Mouse (Mus musculus) liver, adult 10 weeks (tissue): ENCODE measurements around the gene Syt11. TPM values are rescaled to one million over a fixed set of nuclear protein-coding genes. Genes with fewer than 3 reads are reported as not detected.

Source experiments
- polyA plus RNA-seq: library from polyadenylated mRNA; stranded (reverse); fragments of 350-450 nt; fragmentation: Illumina TruSeq; extraction: RNeasy Lipid Tissue Mini Kit (QIAGEN cat#74804); gene quantifications from one replicate; pipeline ENCODE4 v1.2.3, GENCODE M21; 2014; ENCODE audit warnings: low read depth, low replicate concordance

Gene Syt11
- polyA plus RNA-seq, result 3.5 TPM

DNA sequence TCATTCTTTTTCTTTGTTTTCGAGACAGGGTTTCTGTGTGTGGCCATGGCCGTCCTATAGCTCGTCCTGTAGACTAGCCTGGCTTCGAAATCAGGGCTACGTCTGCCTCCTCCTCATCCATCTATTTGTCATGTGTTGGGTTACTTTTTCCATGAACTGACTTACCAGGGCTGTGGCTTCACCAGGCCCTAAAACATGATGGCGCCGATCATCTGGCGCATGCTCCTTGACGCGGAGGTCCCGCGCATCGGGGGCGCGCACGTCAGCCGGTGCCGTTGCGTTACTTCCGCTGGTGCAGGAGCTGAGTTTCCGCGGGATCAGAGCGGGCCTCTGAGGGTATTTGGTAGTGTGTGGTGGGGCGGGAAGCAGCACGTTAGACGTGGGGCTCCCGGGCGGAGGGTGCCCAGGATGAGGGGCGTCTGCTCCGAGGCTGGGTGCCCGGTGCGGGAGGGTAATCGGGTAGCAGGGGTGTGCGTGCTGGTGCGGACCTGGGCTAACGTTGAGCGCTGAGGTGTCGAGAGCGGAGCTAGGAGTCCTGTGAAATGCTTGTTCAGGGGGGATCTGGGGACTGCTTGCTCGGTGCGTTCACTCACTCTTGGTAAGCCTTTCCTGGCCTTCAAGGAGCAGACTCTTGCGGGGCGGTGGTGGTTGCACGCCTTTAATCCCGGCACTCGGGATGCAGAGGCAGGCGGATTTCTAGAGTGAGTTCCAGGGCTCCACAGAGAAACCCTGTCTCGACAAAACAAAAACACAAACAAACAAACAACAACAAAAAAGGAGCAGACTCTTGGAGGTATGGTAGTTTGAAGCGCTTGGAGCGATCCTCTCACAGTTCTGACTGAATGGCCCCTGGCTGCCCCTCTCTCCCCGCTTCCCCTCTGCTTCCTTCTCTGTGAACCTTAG lies at the start of gene Syt11:
TSS of gene Syt11 (minus strand) at position 226 of the 903 bp plus-strand sequence.

DNA sequence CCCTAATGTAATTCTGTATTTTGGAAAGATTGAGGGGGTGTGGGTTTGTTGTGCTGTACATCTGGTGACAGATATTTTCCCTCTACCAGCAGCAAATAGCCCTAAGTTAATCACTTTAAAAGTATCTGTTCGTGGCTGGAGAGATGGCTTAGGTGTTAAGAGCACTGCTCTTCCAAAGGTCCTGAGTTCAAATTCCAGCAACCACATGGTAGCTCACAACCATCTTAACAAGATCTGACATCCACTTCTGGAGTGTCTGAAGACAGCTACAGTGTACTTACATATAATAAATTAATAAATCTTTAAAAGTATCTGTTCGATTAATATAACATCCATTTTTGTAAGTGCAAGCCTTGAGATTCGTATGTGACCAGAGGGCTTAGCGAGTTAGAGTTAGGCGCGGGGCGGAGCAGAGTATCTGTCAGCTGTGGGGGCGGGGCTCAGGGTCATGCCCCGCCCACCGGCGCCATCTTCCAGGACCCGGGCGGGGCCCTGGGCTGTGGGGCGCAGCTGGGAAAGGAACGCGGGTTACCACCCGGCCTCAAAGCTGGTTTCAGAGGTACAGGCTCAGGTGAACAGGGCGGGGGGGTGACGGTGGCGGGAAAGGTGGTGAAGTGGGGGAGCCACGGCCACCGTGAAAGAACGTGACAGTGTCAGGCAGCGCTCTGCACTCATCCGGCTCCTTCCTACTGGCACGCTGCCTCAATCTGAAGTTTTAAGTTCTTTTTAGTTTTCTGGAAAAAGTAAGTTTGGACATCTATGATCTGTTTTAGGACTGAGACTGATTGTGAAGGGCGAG lies 58.4 kb downstream of the Syt11 start, which contains the start of gene Rit1:
TSS of gene Rit1 (plus strand) at position 440 of the 799 bp plus-strand sequence.

Other genes starting within 250 kb of the Syt11 start
- gene Mex3a, start 242.8 kb downstream of the Syt11 start, polyA plus RNA-seq, result 0.05 TPM
- not detected for gene Rab25, start 226.9 kb downstream of the Syt11 start, polyA plus RNA-seq
- 10.5 TPM for gene Lamtor2, start 222.1 kb downstream of the Syt11 start, polyA plus RNA-seq
- 12.4 TPM for gene Ubqln4, start 221.4 kb downstream of the Syt11 start, polyA plus RNA-seq
- 37.9 TPM for gene Ssr2, start 199.3 kb downstream of the Syt11 start, polyA plus RNA-seq
- gene Arhgef2, start 169.2 kb downstream of the Syt11 start, polyA plus RNA-seq, result 1.5 TPM
- gene Rxfp4, start 122.0 kb downstream of the Syt11 start, polyA plus RNA-seq, result not detected
- 40.6 TPM for gene Khdc4, start 89.4 kb downstream of the Syt11 start, polyA plus RNA-seq
- gene Rit1, start 58.3 kb downstream of the Syt11 start, polyA plus RNA-seq, result 4.7 TPM
- gene Gon4l, start 60.1 kb upstream of the Syt11 start, polyA plus RNA-seq, result 2.3 TPM
- 1.4 TPM for gene Msto1, start 138.8 kb upstream of the Syt11 start, polyA plus RNA-seq
- 11.3 TPM for gene Ash1l, start 175.5 kb upstream of the Syt11 start, polyA plus RNA-seq
- gene Dap3, start 176.0 kb upstream of the Syt11 start, polyA plus RNA-seq, result 59.9 TPM